In genomic region chr8:83852329-83852728, GRCm38 (mm10) we compare ENCODE assay signal across 18 mouse cellular contexts. TPM values are rescaled to one million over a fixed set of nuclear protein-coding genes. Genes with fewer than 3 reads are reported as not detected.
A peak's percentile ranks its signal among the peaks of the same experiment; 100 is the strongest.
DNase-seq lines count a peak whose midpoint lies in the region; ATAC-seq lines count a peak whose summit lies in the region.
"Had no signal": no experiment of that assay in that cellular context is flagged by ENCODE, and none has a peak within 500 bp of the region (broad histone marks: within the 10 kb centered on the region; RNA-seq: fewer than 3 reads in every experiment).

No protein-coding gene starts in this region.

- no peak for ATAC-seq in lung, embryonic 15.5 days (ENCODE audit: borderline replicate concordance, extremely low read depth, low FRiP score, low TSS enrichment)
- no peak for ATAC-seq in limb, embryonic 12.5 days (ENCODE audit: insufficient number of reproducible peaks, insufficient read depth, low FRiP score, low TSS enrichment, low read depth)
- ATAC-seq: intestine, embryonic 16.5 days had no signal

- H3K9me3 ChIP-seq in heart, embryonic 10.5 days, result no peaks in the 10 kb centered on the region
- H3K9me3 ChIP-seq in lung, embryonic 15.5 days, result no peaks in the 10 kb centered on the region
- H3K9me3 ChIP-seq in limb, embryonic 12.5 days, result peaks cover 9% of the 10 kb centered on the region

- intact Hi-C loops in heart, postnatal 25 days (cut with DNase I), result no loop called here

- no peaks in the 10 kb centered on the region for H3K36me3 ChIP-seq in heart, embryonic 10.5 days
- H3K36me3 ChIP-seq in lung, embryonic 15.5 days, result no peaks in the 10 kb centered on the region
- no peaks in the 10 kb centered on the region for H3K36me3 ChIP-seq in limb, embryonic 12.5 days
- H3K36me3 ChIP-seq: liver, embryonic 13.5 days; midbrain, embryonic 12.5 days had no signal

- H3K27ac ChIP-seq in heart, embryonic 10.5 days, result peak overlapping the region; percentile 0; the same call in 1 of the 2 replicates
- H3K27ac ChIP-seq in lung, embryonic 15.5 days, result peak overlapping the region; percentile 15; the same call in 1 of the 2 replicates
- no peak overlapping the region for H3K27ac ChIP-seq in limb, embryonic 12.5 days
- H3K27ac ChIP-seq: heart, adult 2 months; kidney, postnatal 0 days; liver, embryonic 13.5 days; midbrain, embryonic 12.5 days had no signal

- WGBS in heart, embryonic 10.5 days, result 17% methylated on average over 8 of the region's 8 CpGs
- WGBS in lung, embryonic 15.5 days, result 17% methylated on average over 8 of the region's 8 CpGs
- 12% methylated on average over 8 of the region's 8 CpGs for WGBS in limb, embryonic 12.5 days

- peak; percentile 60 for DNase-seq in heart, embryonic 10.5 days (ENCODE audit: low spot score)
- no peak for DNase-seq in heart, postnatal 25 days (ENCODE audit: low spot score)
- DNase-seq in lung, adult 18-20 months, result no peak
- DNase-seq in embryo, embryonic 9.5 days (ENCODE audit: extremely low spot score), result peak; percentile 14
- DNase-seq in gastrocnemius, adult 18-20 months (ENCODE audit: low spot score), result no peak
- no peak for DNase-seq in spleen, postnatal 4 days (ENCODE audit: low spot score in 2 of 2)
- DNase-seq: adrenal gland, adult 2 months; cerebellum, postnatal 10 days; gastrocnemius, postnatal 10 days; heart, adult 2 months; heart, postnatal 4 days; liver, embryonic 13.5 days; right cerebral cortex, postnatal 4 days had no signal

- H3K9ac ChIP-seq in lung, embryonic 15.5 days, result no peak overlapping the region
- peak overlapping the region; percentile 42; the same call in 1 of the 2 replicates for H3K9ac ChIP-seq in limb, embryonic 12.5 days (replicated peaks)
- H3K9ac ChIP-seq: liver, embryonic 13.5 days; midbrain, embryonic 12.5 days had no signal

- H3K4me1 ChIP-seq in heart, embryonic 10.5 days, result peaks cover 7% of the 10 kb centered on the region; the same call in 1 of the 2 replicates
- H3K4me1 ChIP-seq in lung, embryonic 15.5 days, result 0 out of 2 replicates have a peak, but pooled peaks cover 4% of the 10 kb centered on the region
- peaks cover 11% of the 10 kb centered on the region; the same call in 1 of the 2 replicates for H3K4me1 ChIP-seq in limb, embryonic 12.5 days (replicated peaks)
- H3K4me1 ChIP-seq: liver, embryonic 13.5 days; midbrain, embryonic 12.5 days had no signal

- no peaks in the 10 kb centered on the region for H3K27me3 ChIP-seq in heart, embryonic 10.5 days (ENCODE audit: insufficient read depth, poor library complexity, severe bottlenecking)
- H3K27me3 ChIP-seq in lung, embryonic 15.5 days, result no peaks in the 10 kb centered on the region
- H3K27me3 ChIP-seq in limb, embryonic 12.5 days, result no peaks in the 10 kb centered on the region
- H3K27me3 ChIP-seq: liver, embryonic 13.5 days; midbrain, embryonic 12.5 days had no signal

- no peak overlapping the region for H3K4me2 ChIP-seq in lung, embryonic 15.5 days
- H3K4me2 ChIP-seq in limb, embryonic 12.5 days, result peak overlapping the region; percentile 30; the same call in 1 of the 2 replicates
- H3K4me2 ChIP-seq: liver, embryonic 13.5 days; midbrain, embryonic 12.5 days had no signal

- no peak overlapping the region for H3K4me3 ChIP-seq in heart, embryonic 10.5 days
- no peak overlapping the region for H3K4me3 ChIP-seq in lung, embryonic 15.5 days
- no peak overlapping the region for H3K4me3 ChIP-seq in limb, embryonic 12.5 days (replicated peaks)
- H3K4me3 ChIP-seq: heart, adult 2 months; liver, embryonic 13.5 days; midbrain, embryonic 12.5 days had no signal

RNA-seq across cellular contexts. Expression of gene Adgrl1, which starts 47.6 kb away (rescaled TPM):
- 8.5 and 12.0 TPM in 2 replicates for polyA plus RNA-seq in heart, embryonic 10.5 days (2016; fragmentation: Nextera tagmentation; extraction: Ambion mirVana)
- total RNA-seq in heart, postnatal 25 days (2021), result 10 to 100 TPM; 12.7 to 17.8 TPM
- 18.6 and 19.7 TPM in 2 replicates for polyA plus RNA-seq in lung, embryonic 15.5 days (2015; fragmentation: Nextera tagmentation; extraction: Ambion mirVana)
- polyA plus RNA-seq in limb, embryonic 12.5 days (2016; fragmentation: Nextera tagmentation; extraction: Ambion mirVana), result 28.2 and 32.7 TPM in 2 replicates
- total RNA-seq in gastrocnemius, adult 18-20 months (2021), result 10 to 100 TPM; 14.1 to 17.2 TPM

Comparison
In these comparisons a context has a peak if more than half of its experiments do, and no peak if none do; other contexts are left out.
1. DNase-seq: peak in heart, embryonic 10.5 days (single experiment) and embryo, embryonic 9.5 days (single experiment); none in heart, postnatal 25 days (single experiment), lung, adult 18-20 months (0 of 2), gastrocnemius, adult 18-20 months (single experiment) and spleen, postnatal 4 days (0 of 2).